Mouse (Mus musculus) kidney, adult 10 weeks (tissue): ENCODE measurements around the gene Vmn1r179. TPM values are rescaled to one million over a fixed set of nuclear protein-coding genes. Genes with fewer than 3 reads are reported as not detected.

Experiments
- polyA plus RNA-seq: library from polyadenylated mRNA; stranded (reverse); fragments of 350-450 nt; fragmentation: Illumina TruSeq; extraction: RNeasy Lipid Tissue Mini Kit (QIAGEN cat#74804); gene quantifications from one replicate; pipeline ENCODE4 v1.2.3, GENCODE M21; 2014; ENCODE audit warnings: low read depth, low replicate concordance

Gene Vmn1r179
- polyA plus RNA-seq: not detected

DNA sequence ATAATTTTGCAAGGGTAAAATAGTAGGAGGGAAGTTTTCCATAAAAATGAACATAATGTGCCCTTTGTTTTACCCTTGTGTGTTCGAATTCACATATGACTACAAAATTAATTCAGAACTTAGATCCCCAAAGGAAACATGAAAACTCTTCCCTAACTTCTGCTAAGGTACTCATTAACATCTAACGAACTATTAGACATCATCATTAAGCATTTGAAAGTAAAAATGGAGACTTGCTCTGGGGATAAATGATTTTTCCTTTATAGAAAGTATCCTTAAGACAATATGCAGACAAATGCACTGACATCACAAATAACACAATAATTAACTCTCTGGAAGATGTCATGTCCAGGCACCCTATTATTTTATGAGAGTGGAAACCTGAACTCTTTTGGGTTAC, at the start of gene Vmn1r179:
Gene Vmn1r179, plus strand, starts transcription at position 301 of the 400 bp plus-strand sequence.

GRCm38 (mm10) chr7:23891709-23892108, 35.1 kb upstream of the Vmn1r179 start, which contains the start of gene Vmn1r178:
TSS of gene Vmn1r178 (plus strand) at chr7:23892009.

DNA sequence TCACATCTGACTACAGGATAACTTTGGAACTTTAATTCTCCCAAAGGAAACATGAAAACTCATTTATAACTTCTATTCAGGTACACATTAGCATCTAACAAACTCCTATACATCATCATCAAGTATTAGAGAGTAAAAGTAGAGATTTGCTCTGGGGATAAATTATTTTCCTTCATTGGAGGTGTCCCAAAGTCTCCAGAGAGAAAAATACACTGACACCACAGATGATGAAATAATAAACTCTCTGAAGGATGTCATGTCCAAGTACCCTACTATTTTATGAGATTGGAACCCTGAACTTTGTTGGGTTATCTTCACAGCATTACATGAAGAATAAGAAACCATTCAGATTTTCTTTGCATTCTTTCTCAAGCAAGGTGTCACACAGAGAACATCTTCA, 23.6 kb downstream of the Vmn1r179 start, which contains the start of gene Vmn1r180:
Gene Vmn1r180, plus strand, starts transcription at position 301 of the 400 bp plus-strand sequence.

GRCm38 (mm10) chr7:23974315-23974714, 47.5 kb downstream of the Vmn1r179 start, which contains the start of gene Vmn1r181:
TSS of gene Vmn1r181 (plus strand) at chr7:23974615.

Other genes with a start within 250 kb of the Vmn1r179 start
- gene Vmn1r173, start 226.3 kb upstream of the Vmn1r179 start, polyA plus RNA-seq: not detected
- gene Vmn1r174, start 174.7 kb upstream of the Vmn1r179 start, polyA plus RNA-seq: not detected
- gene Vmn1r175, start 116.3 kb upstream of the Vmn1r179 start, polyA plus RNA-seq: not detected
- not detected for gene Vmn1r176, start 89.6 kb upstream of the Vmn1r179 start, polyA plus RNA-seq
- gene Vmn1r177, start 60.5 kb upstream of the Vmn1r179 start, polyA plus RNA-seq: not detected
- gene Vmn1r178, start 35.0 kb upstream of the Vmn1r179 start, polyA plus RNA-seq: not detected
- not detected for gene Vmn1r180, start 23.7 kb downstream of the Vmn1r179 start, polyA plus RNA-seq
- gene Vmn1r181, start 47.6 kb downstream of the Vmn1r179 start, polyA plus RNA-seq: not detected
- not detected for gene V1rd19, start 74.7 kb downstream of the Vmn1r179 start, polyA plus RNA-seq
- gene Vmn1r183, start 126.3 kb downstream of the Vmn1r179 start, polyA plus RNA-seq: not detected
- gene Zfp180, start 154.9 kb downstream of the Vmn1r179 start, polyA plus RNA-seq: 10.3 TPM
- gene Zfp112, start 185.3 kb downstream of the Vmn1r179 start, polyA plus RNA-seq: 0.89 TPM
- 4.6 TPM for gene Zfp235, start 207.2 kb downstream of the Vmn1r179 start, polyA plus RNA-seq
- 0.93 TPM for gene Zfp114, start 248.1 kb downstream of the Vmn1r179 start, polyA plus RNA-seq